Mouse (Mus musculus): Measurements from ENCODE around the gene Cc2d2a. TPM values are rescaled to one million over a fixed set of nuclear protein-coding genes. Genes with fewer than 3 reads are reported as not detected.

The Cc2d2a gene
- polyA plus RNA-seq, 1 experiment from 2014 or later, result 8.7 TPM

DNA sequence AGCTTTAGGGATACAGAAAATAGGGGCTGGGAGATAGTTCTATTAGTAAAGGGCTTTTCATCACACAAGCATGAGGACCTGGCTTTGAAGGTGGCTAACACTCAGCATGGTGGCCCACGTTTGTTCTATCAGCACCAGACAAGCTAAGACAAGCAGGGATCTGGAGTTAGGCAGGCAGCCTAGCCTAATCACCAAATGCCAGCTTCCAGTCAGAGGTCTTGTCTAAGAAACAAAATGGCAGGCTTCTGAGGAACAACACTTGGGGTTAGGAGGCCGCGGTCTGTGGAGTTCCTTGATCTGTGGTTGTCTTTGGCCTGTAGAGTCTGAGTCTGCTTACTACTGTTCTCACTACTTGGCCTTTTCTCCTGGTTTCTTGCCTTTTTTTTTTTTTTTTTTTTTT is 648 bp upstream of the Cc2d2a start:
- Histone ChIP-seq H3K27me3 (ENCODE audit: control insufficient read depth, insufficient read depth, low read length) (no peaks in the 10 kb centered on the region), H3K36me3 (replicated peaks; ENCODE audit: control insufficient read depth, insufficient read depth, low read depth, low read length) (no peaks in the 10 kb centered on the region), H3K9me3 (replicated peaks; ENCODE audit: control insufficient read depth, low read length) (no peaks in the 10 kb centered on the region), H3K4me2 (ENCODE audit: low read depth, low read length) (no peak overlapping the region), H3K27ac (replicated peaks; ENCODE audit: low read depth, low read length) (peak overlapping the region; percentile 85; the same call in 1 of the 2 replicates), H3K4me1 (ENCODE audit: control insufficient read depth, insufficient read depth, low read length) (peaks cover 2% of the 10 kb centered on the region), H3K9ac (replicated peaks; ENCODE audit: low read length) (no peak overlapping the region), H3K4me3 (ENCODE audit: low read depth, low read length) (no peak overlapping the region)
- DNase-seq (ENCODE audit: low spot score) (no peak), ATAC-seq (replicated peaks; ENCODE audit: insufficient number of reproducible peaks, low FRiP score, low TSS enrichment, low read depth) (no peak)
- WGBS, result 93% methylated on average over 3 of the region's 3 CpGs

DNA sequence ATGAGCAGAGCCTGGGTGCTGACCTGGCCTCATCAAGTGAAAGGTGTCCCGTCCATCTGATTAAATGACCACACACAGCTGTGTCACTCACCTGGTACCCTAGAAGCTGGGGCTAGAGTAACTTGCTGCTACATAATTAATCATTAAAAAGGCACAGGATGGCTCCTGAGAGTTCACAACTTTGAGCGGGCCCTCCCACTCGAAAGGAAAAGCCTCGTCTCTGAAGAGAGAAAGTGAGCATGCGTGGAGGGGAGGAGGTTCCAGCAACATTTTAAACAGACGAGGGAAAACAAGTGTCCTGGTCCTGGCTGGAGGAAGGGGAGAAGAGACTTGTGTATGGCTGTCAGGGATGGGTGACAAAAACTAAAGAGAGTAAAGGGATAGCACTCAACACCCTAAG is 1.4 kb downstream of the Cc2d2a start:
- Histone ChIP-seq H3K9ac (replicated peaks; ENCODE audit: low read length) (no peak overlapping the region), H3K27me3 (ENCODE audit: control insufficient read depth, insufficient read depth, low read length) (no peaks in the 10 kb centered on the region), H3K27ac (replicated peaks; ENCODE audit: low read depth, low read length) (no peak overlapping the region), H3K4me2 (ENCODE audit: low read depth, low read length) (peak overlapping the region; percentile 2; the same call in 1 of the 2 replicates), H3K9me3 (replicated peaks; ENCODE audit: control insufficient read depth, low read length) (no peaks in the 10 kb centered on the region), H3K4me1 (ENCODE audit: control insufficient read depth, insufficient read depth, low read length) (peaks cover 2% of the 10 kb centered on the region), H3K4me3 (ENCODE audit: low read depth, low read length) (no peak overlapping the region), H3K36me3 (replicated peaks; ENCODE audit: control insufficient read depth, insufficient read depth, low read depth, low read length) (no peaks in the 10 kb centered on the region)
- no peak for ATAC-seq (replicated peaks; ENCODE audit: insufficient number of reproducible peaks, low FRiP score, low TSS enrichment, low read depth)
- no peak for DNase-seq (ENCODE audit: low spot score)
- WGBS, result 53% methylated on average over 6 of the region's 6 CpGs

- H3K4me3 ChIP-seq (ENCODE audit: low read depth, low read length), result no peak overlapping the region
- H3K9me3 ChIP-seq (replicated peaks; ENCODE audit: control insufficient read depth, low read length), result no peaks in the 10 kb centered on the region
- H3K9ac ChIP-seq (replicated peaks; ENCODE audit: low read length), result no peak overlapping the region
- H3K4me1 ChIP-seq (ENCODE audit: control insufficient read depth, insufficient read depth, low read length), result peaks cover 2% of the 10 kb centered on the region
- no peaks in the 10 kb centered on the region for H3K27me3 ChIP-seq (ENCODE audit: control insufficient read depth, insufficient read depth, low read length)
- no peak overlapping the region for H3K27ac ChIP-seq (replicated peaks; ENCODE audit: low read depth, low read length)
- no peak overlapping the region for H3K4me2 ChIP-seq (ENCODE audit: low read depth, low read length)
- ATAC-seq (replicated peaks; ENCODE audit: insufficient number of reproducible peaks, low FRiP score, low TSS enrichment, low read depth) (no peak), DNase-seq (ENCODE audit: low spot score) (peak; percentile 59)
- H3K36me3 ChIP-seq (replicated peaks; ENCODE audit: control insufficient read depth, insufficient read depth, low read depth, low read length), result no peaks in the 10 kb centered on the region
- 21% methylated on average over 5 of the region's 5 CpGs for WGBS
Observed at GRCm38 (mm10) chr5:43665144-43665543, 3.0 kb downstream of the Cc2d2a start.

GRCm38 (mm10) chr5:43669118-43669645 is 7.0 kb downstream of the Cc2d2a start:
- Histone ChIP-seq H3K36me3 (replicated peaks; ENCODE audit: control insufficient read depth, insufficient read depth, low read depth, low read length) (no peaks in the 10 kb centered on the region), H3K9me3 (replicated peaks; ENCODE audit: control insufficient read depth, low read length) (no peaks in the 10 kb centered on the region), H3K9ac (replicated peaks; ENCODE audit: low read length) (no peak overlapping the region), H3K27ac (replicated peaks; ENCODE audit: low read depth, low read length) (no peak overlapping the region), H3K4me2 (ENCODE audit: low read depth, low read length) (no peak overlapping the region), H3K27me3 (ENCODE audit: control insufficient read depth, insufficient read depth, low read length) (no peaks in the 10 kb centered on the region), H3K4me3 (ENCODE audit: low read depth, low read length) (no peak overlapping the region), H3K4me1 (ENCODE audit: control insufficient read depth, insufficient read depth, low read length) (no peaks in the 10 kb centered on the region)
- DNase-seq (ENCODE audit: low spot score), result no peak
- 77% methylated on average over 8 of the region's 8 CpGs for WGBS
- ATAC-seq (replicated peaks; ENCODE audit: insufficient number of reproducible peaks, low FRiP score, low TSS enrichment, low read depth), result no peak

DNA sequence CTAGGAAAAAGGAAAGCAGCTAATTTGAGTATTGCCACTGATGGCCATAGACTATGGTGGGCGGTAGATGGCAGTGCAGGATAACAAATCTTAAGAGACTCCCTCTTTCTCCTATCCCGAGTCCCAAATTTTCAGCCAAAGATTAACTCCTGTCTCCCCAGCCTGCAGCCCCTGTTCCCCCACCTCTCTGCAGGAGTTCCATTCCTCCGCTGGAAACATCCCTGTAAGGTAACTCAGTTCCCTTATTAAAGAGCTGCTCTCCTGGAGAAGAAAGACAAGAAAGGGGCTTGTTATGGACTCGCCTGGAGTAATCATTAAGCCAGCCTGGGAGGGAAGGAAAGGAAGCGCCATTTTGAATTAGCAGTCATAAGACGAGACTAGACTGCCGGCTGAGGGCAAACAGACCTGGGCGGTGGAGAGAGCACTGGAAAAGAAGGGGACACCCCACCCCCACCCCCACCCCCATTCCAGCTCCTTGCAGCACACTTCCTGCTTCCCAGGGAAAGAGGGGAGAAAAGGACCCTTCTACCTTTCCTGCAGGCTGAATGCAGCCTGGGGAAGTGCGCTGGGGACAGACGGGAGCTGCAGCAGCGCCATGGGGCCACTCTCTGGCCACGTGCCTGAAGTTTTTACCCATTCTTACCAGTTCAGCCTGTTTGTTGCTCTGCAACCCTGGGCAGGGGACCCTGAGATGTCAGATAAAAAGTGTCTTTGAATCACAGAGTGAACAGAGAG is 10.2 kb downstream of the Cc2d2a start:
- Histone ChIP-seq H3K4me2 (ENCODE audit: low read depth, low read length) (peak overlapping the region; percentile 66), H3K9ac (replicated peaks; ENCODE audit: low read length) (peak overlapping the region; percentile 87), H3K4me1 (ENCODE audit: control insufficient read depth, insufficient read depth, low read length) (no peaks in the 10 kb centered on the region), H3K36me3 (replicated peaks; ENCODE audit: control insufficient read depth, insufficient read depth, low read depth, low read length) (no peaks in the 10 kb centered on the region), H3K4me3 (ENCODE audit: low read depth, low read length) (peak overlapping the region; percentile 42), H3K27me3 (ENCODE audit: control insufficient read depth, insufficient read depth, low read length) (no peaks in the 10 kb centered on the region), H3K9me3 (replicated peaks; ENCODE audit: control insufficient read depth, low read length) (no peaks in the 10 kb centered on the region), H3K27ac (replicated peaks; ENCODE audit: low read depth, low read length) (peak overlapping the region; percentile 90)
- whole genome bisulfite sequencing, result under 1% methylated on average over 12 of the region's 12 CpGs
- ATAC-seq (replicated peaks; ENCODE audit: insufficient number of reproducible peaks, low FRiP score, low TSS enrichment, low read depth) (peak; percentile 93), DNase-seq (ENCODE audit: low spot score) (peak; percentile 90)

DNA sequence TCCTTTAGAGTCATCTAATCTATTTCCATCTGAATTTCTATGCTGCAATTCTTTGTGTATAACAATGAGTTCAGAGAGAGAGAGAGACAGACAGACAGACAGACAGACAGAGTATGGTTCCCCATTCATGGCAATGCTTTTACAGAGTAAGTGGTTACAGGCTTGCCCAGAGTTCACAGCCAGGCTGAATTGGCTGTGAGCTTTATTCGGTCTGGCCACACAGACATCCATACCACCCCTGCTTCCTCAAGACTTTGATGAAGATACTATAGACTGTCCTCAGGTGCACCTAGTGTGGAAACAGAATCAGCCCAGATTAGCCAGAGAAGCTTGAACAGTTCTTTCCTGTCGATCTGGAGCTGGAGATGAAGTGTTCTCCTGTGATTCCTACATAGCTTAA is 10.9 kb downstream of the Cc2d2a start:
- Histone ChIP-seq H3K9ac (replicated peaks; ENCODE audit: low read length) (peak overlapping the region; percentile 87), H3K4me1 (ENCODE audit: control insufficient read depth, insufficient read depth, low read length) (no peaks in the 10 kb centered on the region), H3K9me3 (replicated peaks; ENCODE audit: control insufficient read depth, low read length) (no peaks in the 10 kb centered on the region), H3K4me2 (ENCODE audit: low read depth, low read length) (peak overlapping the region; percentile 66; the same call in 1 of the 2 replicates), H3K36me3 (replicated peaks; ENCODE audit: control insufficient read depth, insufficient read depth, low read depth, low read length) (no peaks in the 10 kb centered on the region), H3K27me3 (ENCODE audit: control insufficient read depth, insufficient read depth, low read length) (no peaks in the 10 kb centered on the region), H3K27ac (replicated peaks; ENCODE audit: low read depth, low read length) (peak overlapping the region; percentile 90; the same call in 1 of the 2 replicates), H3K4me3 (ENCODE audit: low read depth, low read length) (peak overlapping the region; percentile 42; the same call in 1 of the 2 replicates)
- WGBS, result 77% methylated on average over 2 of the region's 2 CpGs
- ATAC-seq (replicated peaks; ENCODE audit: insufficient number of reproducible peaks, low FRiP score, low TSS enrichment, low read depth) (no peak), DNase-seq (ENCODE audit: low spot score) (no peak)

GRCm38 (mm10) chr5:43685466-43685865 is 23.3 kb downstream of the Cc2d2a start:
- Histone ChIP-seq H3K4me3 (ENCODE audit: low read depth, low read length) (no peak overlapping the region), H3K36me3 (replicated peaks; ENCODE audit: control insufficient read depth, insufficient read depth, low read depth, low read length) (peaks cover 6% of the 10 kb centered on the region)
- 91% methylated on average over 5 of the region's 5 CpGs for WGBS

GRCm38 (mm10) chr5:43692489-43692888 is 30.3 kb downstream of the Cc2d2a start:
- Histone ChIP-seq H3K9me3 (replicated peaks; ENCODE audit: control insufficient read depth, low read length) (no peaks in the 10 kb centered on the region), H3K27ac (replicated peaks; ENCODE audit: low read depth, low read length) (no peak overlapping the region), H3K4me2 (ENCODE audit: low read depth, low read length) (no peak overlapping the region), H3K9ac (replicated peaks; ENCODE audit: low read length) (no peak overlapping the region), H3K36me3 (replicated peaks; ENCODE audit: control insufficient read depth, insufficient read depth, low read depth, low read length) (peaks cover 3% of the 10 kb centered on the region), H3K4me3 (ENCODE audit: low read depth, low read length) (no peak overlapping the region), H3K4me1 (ENCODE audit: control insufficient read depth, insufficient read depth, low read length) (no peaks in the 10 kb centered on the region), H3K27me3 (ENCODE audit: control insufficient read depth, insufficient read depth, low read length) (no peaks in the 10 kb centered on the region)
- ATAC-seq (replicated peaks; ENCODE audit: insufficient number of reproducible peaks, low FRiP score, low TSS enrichment, low read depth) (no peak), DNase-seq (ENCODE audit: low spot score) (no peak)
- WGBS, result 77% methylated on average over 4 of the region's 4 CpGs

More at GRCm38 (mm10) chr5:43685466-43685865, 23.3 kb downstream of the Cc2d2a start:
- DNase-seq (ENCODE audit: low spot score), result no peak
- no peaks in the 10 kb centered on the region for H3K4me1 ChIP-seq (ENCODE audit: control insufficient read depth, insufficient read depth, low read length)
- no peak overlapping the region for H3K27ac ChIP-seq (replicated peaks; ENCODE audit: low read depth, low read length)
- no peaks in the 10 kb centered on the region for H3K9me3 ChIP-seq (replicated peaks; ENCODE audit: control insufficient read depth, low read length)
- H3K4me2 ChIP-seq (ENCODE audit: low read depth, low read length), result no peak overlapping the region
- no peak for ATAC-seq (replicated peaks; ENCODE audit: insufficient number of reproducible peaks, low FRiP score, low TSS enrichment, low read depth)
- H3K27me3 ChIP-seq (ENCODE audit: control insufficient read depth, insufficient read depth, low read length), result no peaks in the 10 kb centered on the region
- no peak overlapping the region for H3K9ac ChIP-seq (replicated peaks; ENCODE audit: low read length)

Data from embryonic facial prominence, embryonic 11.5 days (tissue).